Mouse (Mus musculus) ES-Bruce4 (cell line): ENCODE measurements around the gene Aasdh.

Source experiments
- CTCF ChIP-seq: IDR thresholded peaks from one replicate; pipeline ENCODE4 v1.8.1; 2011; ENCODE audit warnings: low read depth, low read length
- POLR2A ChIP-seq: IDR thresholded peaks from one replicate; pipeline ENCODE4 v1.8.1; 2011; ENCODE audit warnings: low read length; ENCODE audit not compliant: insufficient read depth

- no peak for TF ChIP-seq CTCF
- TF ChIP-seq POLR2A = no peak
These were observed 39.8 kb upstream of the Aasdh start for GRCm38 (mm10) chr5:76944965-76945677.
